Mouse (Mus musculus) MEL (cell line): Measurements from ENCODE around the gene Afdn. TPM values are rescaled to one million over a fixed set of nuclear protein-coding genes. Genes with fewer than 3 reads are reported as not detected.

Experiments used
- DNase-seq: peaks from one replicate; pipeline ENCODE4 v3.0.0; 2011; ENCODE audit warnings: low read depth, low spot score
- H3K27ac ChIP-seq: 2 replicates; pipeline ENCODE4 v1.5.1; 2012; ENCODE audit warnings: low read depth, mild to moderate bottlenecking, control low read depth, low read length, moderate library complexity; ENCODE audit not compliant: control insufficient read depth
- H3K27me3 ChIP-seq, 2 experiments: fragments of 150-350 bp in 1 of 2; sonication (generic) in 1 of 2; 2 replicates each; pipeline ENCODE4 v1.6.1; 2012; ENCODE audit warnings: low read length in 2 of 2, mild to moderate bottlenecking in 2 of 2, improper control_type of control experiment in 1 of 2, moderate library complexity in 1 of 2; ENCODE audit not compliant: insufficient read depth in 2 of 2, control insufficient read depth in 1 of 2
- H3K36me3 ChIP-seq, 2 experiments: 2 replicates each; pipeline ENCODE4 v1.6.1; 2012 to 2014; ENCODE audit warnings: low read length in 2 of 2, improper control_type of control experiment in 1 of 2, inconsistent platforms in 1 of 2, mild to moderate bottlenecking in 1 of 2; ENCODE audit not compliant: insufficient read depth in 2 of 2, control insufficient read depth in 1 of 2
- H3K4me1 ChIP-seq, 2 experiments: fragments of 150-350 bp in 1 of 2; sonication (generic) in 1 of 2; 2 replicates each; pipeline ENCODE4 v1.6.1; 2012; ENCODE audit warnings: low read length in 2 of 2, improper control_type of control experiment in 1 of 2, mild to moderate bottlenecking in 1 of 2; ENCODE audit not compliant: insufficient read depth in 2 of 2, control insufficient read depth in 1 of 2
- H3K4me3 ChIP-seq, 2 experiments: fragments of 150-350 bp in 1 of 2; sonication (generic) in 1 of 2; 2 replicates each; pipeline ENCODE4 v1.5.1; 2012; ENCODE audit warnings: low read depth in 2 of 2, low read length in 2 of 2, mild to moderate bottlenecking in 2 of 2, moderate library complexity in 2 of 2, control low read depth in 1 of 2, improper control_type of control experiment in 1 of 2; ENCODE audit not compliant: control insufficient read depth in 1 of 2, insufficient read depth in 1 of 2
- H3K79me2 ChIP-seq: 2 replicates; pipeline ENCODE4 v1.6.1; 2012; ENCODE audit warnings: mild to moderate bottlenecking, low read length, moderate library complexity; ENCODE audit not compliant: control insufficient read depth, poor library complexity, insufficient read depth
- H3K9ac ChIP-seq: 2 replicates; pipeline ENCODE4 v1.6.1; 2012; ENCODE audit warnings: low read depth, mild to moderate bottlenecking, control low read depth, low read length, moderate library complexity; ENCODE audit not compliant: control insufficient read depth, poor library complexity, severe bottlenecking
- H3K9me3 ChIP-seq: fragments of 150-350 bp; sonication (generic); replicated peaks from 2 replicates; pipeline ENCODE4 v1.6.1; 2012; ENCODE audit warnings: mild to moderate bottlenecking, low read length, improper control_type of control experiment, moderate library complexity; ENCODE audit not compliant: insufficient read depth
- BHLHE40 ChIP-seq: IDR thresholded peaks from 2 replicates; pipeline ENCODE4 v1.6.1; 2012; ENCODE audit warnings: low read depth, mild to moderate bottlenecking, inconsistent platforms, low read length, improper control_type of control experiment, borderline replicate concordance
- CHD1 ChIP-seq: IDR thresholded peaks from 2 replicates; pipeline ENCODE4 v1.6.1; 2012; ENCODE audit warnings: low read depth, mild to moderate bottlenecking, inconsistent platforms, low read length, improper control_type of control experiment
- CHD2 ChIP-seq: IDR thresholded peaks from 2 replicates; pipeline ENCODE4 v1.6.1; 2011; ENCODE audit warnings: low read length, improper control_type of control experiment
- ELF1 ChIP-seq: IDR thresholded peaks from 2 replicates; pipeline ENCODE4 v1.6.1; 2014; ENCODE audit warnings: low read depth, mild to moderate bottlenecking, inconsistent platforms, low read length, improper control_type of control experiment, moderate library complexity
- EP300 ChIP-seq, 2 experiments: IDR thresholded peaks; 2 replicates each; pipeline ENCODE4 v1.6.1; 2011; ENCODE audit warnings: improper control_type of control experiment in 2 of 2, low read length in 2 of 2, low read depth in 1 of 2, mild to moderate bottlenecking in 1 of 2
- GABPA ChIP-seq: IDR thresholded peaks from 2 replicates; pipeline ENCODE4 v1.6.1; 2012; ENCODE audit warnings: low read depth, mild to moderate bottlenecking, inconsistent platforms, low read length, improper control_type of control experiment, moderate library complexity
- GATA1 ChIP-seq: IDR thresholded peaks from 2 replicates; pipeline ENCODE4 v1.6.1; 2011; ENCODE audit warnings: low read depth, low read length, improper control_type of control experiment
- MAX ChIP-seq: IDR thresholded peaks from 2 replicates; pipeline ENCODE4 v1.6.1; 2011; ENCODE audit warnings: low read length, improper control_type of control experiment
- MEF2A ChIP-seq: IDR thresholded peaks from 2 replicates; pipeline ENCODE4 v1.6.1; 2014; ENCODE audit warnings: low read depth, mild to moderate bottlenecking, inconsistent platforms, low read length, improper control_type of control experiment; ENCODE audit not compliant: poor library complexity, insufficient replicate concordance, severe bottlenecking; ENCODE audit errors: extremely low read depth
- MXI1 ChIP-seq: IDR thresholded peaks from 2 replicates; pipeline ENCODE4 v1.6.1; 2011; ENCODE audit warnings: mild to moderate bottlenecking, low read depth, low read length, improper control_type of control experiment
- POLR2A ChIP-seq, 2 experiments: IDR thresholded peaks; 2 replicates each; pipeline ENCODE4 v1.6.1; 2011 to 2012; ENCODE audit warnings: low read length in 2 of 2, mild to moderate bottlenecking in 2 of 2, control low read depth in 1 of 2, improper control_type of control experiment in 1 of 2, low read depth in 1 of 2, moderate library complexity in 1 of 2; ENCODE audit not compliant: control insufficient read depth in 1 of 2, insufficient read depth in 1 of 2, poor library complexity in 1 of 2
- SIN3A ChIP-seq: IDR thresholded peaks from 2 replicates; pipeline ENCODE4 v1.6.1; 2012; ENCODE audit warnings: low read length, improper control_type of control experiment, inconsistent platforms
- UBTF ChIP-seq: IDR thresholded peaks from 2 replicates; pipeline ENCODE4 v1.6.1; 2012; ENCODE audit warnings: low read depth, mild to moderate bottlenecking, inconsistent platforms, low read length, improper control_type of control experiment, moderate library complexity, borderline replicate concordance; ENCODE audit not compliant: insufficient read depth
- ZNF384 ChIP-seq: IDR thresholded peaks from 2 replicates; pipeline ENCODE4 v1.6.1; 2012; ENCODE audit warnings: low read depth, mild to moderate bottlenecking, inconsistent platforms, low read length, improper control_type of control experiment
- polyA plus RNA-seq, 2 experiments: library from polyadenylated mRNA; stranded (reverse) in 1 of 2; unstranded in 1 of 2; fragments of >175 nt in 1 of 2; fragments of >200 nt in 1 of 2; gene quantifications; 2 replicates each; pipeline versions ENCODE4 v1.2.1 to v1.2.4; 2012; ENCODE audit warnings: low replicate concordance in 2 of 2, low read depth in 1 of 2; ENCODE audit not compliant: insufficient read length in 2 of 2, insufficient read depth in 1 of 2, missing spikeins in 1 of 2
- total RNA-seq: library from RNA; depleted of rRNA; stranded (reverse); fragments of 300-350 nt; gene quantifications from 2 replicates; pipeline ENCODE4 v1.2.3, GENCODE M21; 2012

The Afdn gene
- total and polyA plus RNA-seq, 3 experiments, result 0.39 TPM; not detected in 1

DNA sequence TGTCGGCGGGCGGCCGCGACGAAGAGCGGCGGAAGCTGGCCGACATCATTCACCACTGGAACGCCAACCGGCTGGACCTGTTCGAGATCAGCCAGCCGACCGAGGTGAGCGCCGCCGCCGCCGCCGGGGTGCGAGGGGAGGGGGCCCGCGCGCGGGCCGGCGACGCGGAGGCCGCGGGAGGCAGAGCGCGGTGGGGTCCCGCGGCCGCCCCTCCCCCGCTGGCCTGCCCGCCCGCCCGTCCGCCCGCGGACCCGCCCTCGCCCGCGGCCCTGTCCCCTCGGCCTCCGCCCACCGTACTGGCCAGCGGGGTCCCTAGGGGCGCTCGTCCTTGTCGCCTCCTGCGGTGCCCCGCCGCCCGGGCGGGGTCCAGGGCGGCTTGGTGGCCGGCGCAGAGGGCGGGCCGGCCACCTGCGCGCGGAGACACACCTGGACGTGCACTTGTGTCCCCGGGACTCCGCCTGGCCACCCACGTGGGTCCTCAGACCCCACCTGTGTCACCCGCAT lies 388 bp downstream of the Afdn start:
- Histone ChIP-seq H3K79me2 (no peaks in the 10 kb centered on the region), H3K36me3 (no peaks in the 10 kb centered on the region), H3K4me1 (no peaks in the 10 kb centered on the region), H3K27ac (no peak overlapping the region), H3K27me3 (no peaks in the 10 kb centered on the region), H3K9ac (no peak overlapping the region), H3K9me3 (no peaks in the 10 kb centered on the region), H3K4me3 (no peak overlapping the region)
- no peak for DNase-seq
- no peak for TF ChIP-seq POLR2A (IDR thresholded peaks at IDR 0.05; ENCODE audit: control insufficient read depth in 1 of 2, insufficient read depth in 1 of 2, low read depth in 1 of 2, low read length in 2 of 2, poor library complexity in 1 of 2)
- TF ChIP-seq BHLHE40, result no peak
- TF ChIP-seq EP300 (IDR thresholded peaks at IDR 0.05; ENCODE audit: low read depth in 1 of 2, low read length in 2 of 2), result no peak
- TF ChIP-seq SIN3A, result no peak
- no peak for TF ChIP-seq MXI1
- TF ChIP-seq ZNF384, result no peak

DNA sequence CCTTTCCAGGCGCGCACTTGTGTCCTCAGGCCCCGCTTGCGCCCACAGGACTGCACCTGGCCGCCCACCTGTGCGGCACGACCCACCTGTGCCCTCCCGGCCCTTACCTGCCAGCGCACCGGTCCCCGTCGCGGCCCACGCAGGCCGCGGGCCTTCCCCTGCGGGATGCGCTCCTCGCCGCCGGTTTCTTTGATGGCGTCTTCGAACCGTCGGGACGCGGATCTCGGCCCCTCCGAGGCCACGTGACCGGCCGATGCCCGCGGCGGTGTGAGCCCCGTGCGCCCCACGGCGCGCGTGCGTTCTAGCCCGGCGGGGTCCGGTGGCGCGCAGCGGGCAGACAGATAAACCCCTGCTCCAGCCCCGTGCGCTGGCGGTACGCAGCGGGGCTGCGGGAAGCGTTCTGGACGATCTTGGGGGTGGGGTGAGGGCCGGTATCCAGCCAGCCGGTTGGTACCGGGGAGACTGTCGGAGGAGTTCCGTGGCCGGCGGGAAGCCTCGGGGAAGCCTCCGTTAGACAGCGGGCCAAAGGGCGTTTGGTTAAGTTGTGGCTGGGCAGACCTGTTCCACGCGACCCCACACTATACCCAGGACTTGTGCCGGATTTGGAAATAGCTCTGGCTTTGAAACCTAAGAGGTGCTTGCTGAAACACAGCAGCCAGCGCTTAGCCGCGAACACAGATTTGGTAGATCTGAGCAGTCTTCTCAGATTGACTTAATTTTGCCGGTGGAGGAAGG lies 1.0 kb downstream of the Afdn start, which contains the start of gene Tcte2:
Gene Tcte2, minus strand, starts transcription at position 647 of the 735 bp plus-strand sequence.
- Histone ChIP-seq H3K4me3 (no peak within 1 kb of the TSS), H3K27ac (no peak within 1 kb of the TSS), H3K79me2 (no peaks in the 10 kb centered on the region), H3K4me1 (no peaks in the 10 kb centered on the region), H3K9me3 (no peaks in the 10 kb centered on the region), H3K9ac (no peak within 1 kb of the TSS), H3K27me3 (no peaks in the 10 kb centered on the region), H3K36me3 (no peaks in the 10 kb centered on the region)
- TF ChIP-seq SIN3A (no peak), GATA1 (no peak), UBTF (no peak), CHD1 (no peak), GABPA (no peak), ELF1 (no peak), MAX (no peak), MEF2A (no peak), CHD2 (no peak)
- no peak for DNase-seq
